Mouse (Mus musculus) lung, adult 2 months (tissue): ENCODE measurements around the gene Kdsr.

ENCODE experiments used
- CTCF ChIP-seq: fragments of 200-500 bp; IDR thresholded peaks from 2 replicates; pipeline ENCODE4 v1.5.1; 2011; ENCODE audit warnings: mild to moderate bottlenecking, low read length, control low read depth; ENCODE audit not compliant: insufficient read depth
- POLR2A ChIP-seq: fragments of 200-500 bp; IDR thresholded peaks from 2 replicates; pipeline ENCODE4 v1.6.1; 2011; ENCODE audit warnings: low read depth, mild to moderate bottlenecking, control low read depth, low read length, borderline replicate concordance; ENCODE audit errors: extremely low read depth

DNA sequence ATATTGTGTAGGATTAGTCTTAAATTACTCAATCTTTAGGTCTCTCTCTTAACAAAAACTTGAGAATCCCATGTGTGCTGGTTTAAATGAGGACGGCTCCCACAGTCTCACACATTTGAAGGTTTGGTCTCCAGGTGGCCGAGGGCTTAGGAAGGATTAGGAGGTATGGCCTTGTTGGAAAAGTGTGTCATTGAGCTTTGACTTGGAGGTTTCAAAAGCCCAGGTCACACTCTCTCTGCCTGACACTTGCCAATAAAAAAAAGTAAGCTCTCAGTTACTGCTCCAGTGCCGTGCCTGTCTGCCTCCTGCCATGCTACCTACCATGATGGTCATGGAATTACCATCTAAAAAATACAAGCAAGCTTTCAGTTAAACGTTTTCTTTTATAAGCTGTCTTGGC is 15.4 kb upstream of the Kdsr start:
- TF ChIP-seq POLR2A, result no peak
- no peak for TF ChIP-seq CTCF
